Mouse (Mus musculus): ENCODE data around the gene Ddx39b. TPM values are rescaled to one million over a fixed set of nuclear protein-coding genes. Genes with fewer than 3 reads are reported as not detected.

Ddx39b gene
- total and polyA plus RNA-seq, 3 experiments = 206 to 787 (median 581) TPM

- H3K27ac ChIP-seq (ENCODE audit: control insufficient read depth, low read depth, low read length) = peak overlapping the region; percentile 45
- TF ChIP-seq ETS1 (IDR thresholded peaks at IDR 0.05; ENCODE audit: low read depth, low read length) (peak; percentile 37; the same call in 1 of the 2 replicates), EP300 (IDR thresholded peaks at IDR 0.05; ENCODE audit: low read depth in 1 of 2, low read length in 2 of 2) (peak in 1 of 2 experiments; percentile 56; a peak in 1 of 4 replicates), MAZ (IDR thresholded peaks at IDR 0.05; ENCODE audit: low read depth, low read length) (peak; percentile 64; the same call in 1 of the 2 replicates), RCOR1 (IDR thresholded peaks at IDR 0.05; ENCODE audit: low read depth, low read length) (0 out of 2 replicates have a peak, but pooled peaks have one; percentile 12), POLR2A (IDR thresholded peaks at IDR 0.05; ENCODE audit: control insufficient read depth in 1 of 2, insufficient read depth in 1 of 2, low read depth in 1 of 2, low read length in 2 of 2, poor library complexity in 1 of 2) (no peak), GATA1 (IDR thresholded peaks at IDR 0.05; ENCODE audit: low read depth, low read length) (peak; percentile 73), MEF2A (IDR thresholded peaks at IDR 0.05; ENCODE audit: extremely low read depth, insufficient replicate concordance, low read depth, low read length, poor library complexity, severe bottlenecking) (no peak), MYC (IDR thresholded peaks at IDR 0.05; ENCODE audit: low read depth, low read length) (peak; percentile 34; the same call in 1 of the 2 replicates), SIN3A (IDR thresholded peaks at IDR 0.05; ENCODE audit: low read length) (peak; percentile 63), TAL1 (IDR thresholded peaks at IDR 0.05; ENCODE audit: low read length) (no peak), MXI1 (IDR thresholded peaks at IDR 0.05; ENCODE audit: low read depth, low read length) (peak; percentile 65; the same call in 1 of the 2 replicates), E2F4 (IDR thresholded peaks at IDR 0.05; ENCODE audit: borderline replicate concordance, low read depth, low read length) (no peak), MAX (IDR thresholded peaks at IDR 0.05; ENCODE audit: low read length) (peak; percentile 70; the same call in 1 of the 2 replicates), POLR2AphosphoS5 (IDR thresholded peaks at IDR 0.05; ENCODE audit: borderline replicate concordance, low read depth, low read length) (no peak), TBP (IDR thresholded peaks at IDR 0.05; ENCODE audit: low read depth, low read length) (0 out of 2 replicates have a peak, but pooled peaks have one; percentile 22)
Observed at GRCm38 (mm10) chr17:35201128-35201527, 40.4 kb upstream of the Ddx39b start.

GRCm38 (mm10) chr17:35201787-35202186, 39.8 kb upstream of the Ddx39b start, which contains the start of gene Tnf:
Gene Tnf (minus strand): TSS chr17:35202007.
- peak within 1 kb of the TSS; percentile 56 for H3K9ac ChIP-seq (ENCODE audit: control insufficient read depth, low read depth, low read length, poor library complexity, severe bottlenecking)
- H3K4me1 ChIP-seq (ENCODE audit: control insufficient read depth in 1 of 2, insufficient read depth in 2 of 2, low read length in 2 of 2) = peaks cover 5 to 15% of the 10 kb centered on the region in 2 experiments; a peak in 3 of 4 replicates
- H3K27ac ChIP-seq (ENCODE audit: control insufficient read depth, low read depth, low read length) = peak within 1 kb of the TSS; percentile 45
- peak; percentile 70 for DNase-seq (ENCODE audit: low read depth, low spot score)
- H3K27me3 ChIP-seq (ENCODE audit: control insufficient read depth in 1 of 2, insufficient read depth in 2 of 2, low read length in 2 of 2) = no peaks in the 10 kb centered on the region
- peak within 1 kb of the TSS; percentile 48 to 61 for H3K4me3 ChIP-seq (ENCODE audit: control insufficient read depth in 1 of 2, insufficient read depth in 1 of 2, low read depth in 2 of 2, low read length in 2 of 2)
- H3K79me2 ChIP-seq (ENCODE audit: control insufficient read depth, insufficient read depth, low read length, poor library complexity) = no peaks in the 10 kb centered on the region
- H3K36me3 ChIP-seq (ENCODE audit: control insufficient read depth in 1 of 2, insufficient read depth in 2 of 2, low read length in 2 of 2) = peaks cover 0 to 8% of the 10 kb centered on the region in 2 experiments; a peak in 2 of 4 replicates
- no peaks in the 10 kb centered on the region for H3K9me3 ChIP-seq (replicated peaks; ENCODE audit: insufficient read depth, low read length)
- TF ChIP-seq NELFE (IDR thresholded peaks at IDR 0.05; ENCODE audit: low read depth, low read length) (peak; percentile 69), USF1 (IDR thresholded peaks at IDR 0.05; ENCODE audit: low read depth, low read length) (no peak), POLR2A (IDR thresholded peaks at IDR 0.05; ENCODE audit: control insufficient read depth in 1 of 2, insufficient read depth in 1 of 2, low read depth in 1 of 2, low read length in 2 of 2, poor library complexity in 1 of 2) (peak; percentile 63 to 90; a peak in 3 of 4 replicates), NRF1 (IDR thresholded peaks at IDR 0.05; ENCODE audit: insufficient read depth, low read depth, low read length, poor library complexity, severe bottlenecking) (no peak), TBP (IDR thresholded peaks at IDR 0.05; ENCODE audit: low read depth, low read length) (peak; percentile 94), MEF2A (IDR thresholded peaks at IDR 0.05; ENCODE audit: extremely low read depth, insufficient replicate concordance, low read depth, low read length, poor library complexity, severe bottlenecking) (no peak), MYB (IDR thresholded peaks at IDR 0.05; ENCODE audit: low read depth, low read length) (no peak), ZMIZ1 (IDR thresholded peaks at IDR 0.05; ENCODE audit: low read depth, low read length) (peak; percentile 93), RAD21 (IDR thresholded peaks at IDR 0.05; ENCODE audit: low read depth, low read length) (no peak)

More at GRCm38 (mm10) chr17:35201128-35201527, 40.4 kb upstream of the Ddx39b start:
- no peaks in the 10 kb centered on the region; the same call in 1 of the 2 replicates for H3K79me2 ChIP-seq (ENCODE audit: control insufficient read depth, insufficient read depth, low read length, poor library complexity)
- peaks cover 0 to 10% of the 10 kb centered on the region in 2 experiments; a peak in 2 of 4 replicates for H3K36me3 ChIP-seq (ENCODE audit: control insufficient read depth in 1 of 2, insufficient read depth in 2 of 2, low read length in 2 of 2)
- H3K27me3 ChIP-seq (ENCODE audit: control insufficient read depth in 1 of 2, insufficient read depth in 2 of 2, low read length in 2 of 2) = no peaks in the 10 kb centered on the region
- peak; percentile 60 for DNase-seq (ENCODE audit: low read depth, low spot score)
- no peaks in the 10 kb centered on the region for H3K9me3 ChIP-seq (replicated peaks; ENCODE audit: insufficient read depth, low read length)
- H3K4me1 ChIP-seq (ENCODE audit: control insufficient read depth in 1 of 2, insufficient read depth in 2 of 2, low read length in 2 of 2) = peaks cover 8 to 15% of the 10 kb centered on the region in 2 experiments; a peak in 3 of 4 replicates
- peak overlapping the region; percentile 48 to 61 for H3K4me3 ChIP-seq (ENCODE audit: control insufficient read depth in 1 of 2, insufficient read depth in 1 of 2, low read depth in 2 of 2, low read length in 2 of 2)
- peak overlapping the region; percentile 56 for H3K9ac ChIP-seq (ENCODE audit: control insufficient read depth, low read depth, low read length, poor library complexity, severe bottlenecking)
